Mouse (Mus musculus): ENCODE measurements at regions not wholly inside any gene's neighbourhood (a gene's known extent, or its start where the extent isn't known, plus 50 kb on each side); places are given as distances from the start of the nearest gene placed in this dataset.

- no peaks in the 10 kb centered on the region for H3K27me3 ChIP-seq (ENCODE audit: low read depth, poor library complexity, severe bottlenecking)
- no peak overlapping the region for H3K27ac ChIP-seq (replicated peaks)
- no peaks in the 10 kb centered on the region for H3K9me3 ChIP-seq (replicated peaks)
- 89% methylated on average over 2 of the region's 2 CpGs for WGBS
- no peaks in the 10 kb centered on the region for H3K36me3 ChIP-seq
- H3K4me1 ChIP-seq, result no peaks in the 10 kb centered on the region
- DNase-seq (ENCODE audit: low spot score), result no peak
- H3K4me3 ChIP-seq, result no peak overlapping the region
Measured at GRCm38 (mm10) chr13:16325661-16326060, 314.0 kb downstream of the Inhba start.

GRCm38 (mm10) chr13:16341727-16342126 is 330.1 kb downstream of the Inhba start:
- H3K9me3 ChIP-seq (replicated peaks), result no peaks in the 10 kb centered on the region
- no peaks in the 10 kb centered on the region for H3K27me3 ChIP-seq (ENCODE audit: low read depth, poor library complexity, severe bottlenecking)
- H3K36me3 ChIP-seq, result no peaks in the 10 kb centered on the region
- H3K4me1 ChIP-seq, result no peaks in the 10 kb centered on the region
- 84% methylated on average over 1 of the region's 1 CpGs for WGBS
- no peak overlapping the region for H3K27ac ChIP-seq (replicated peaks)
- DNase-seq (ENCODE audit: low spot score), result no peak
- H3K4me3 ChIP-seq, result no peak overlapping the region

GRCm38 (mm10) chr13:16342171-16342570 is 330.5 kb downstream of the Inhba start:
- Histone ChIP-seq H3K27ac (replicated peaks) (no peak overlapping the region), H3K36me3 (no peaks in the 10 kb centered on the region), H3K4me1 (no peaks in the 10 kb centered on the region), H3K4me3 (no peak overlapping the region), H3K27me3 (ENCODE audit: low read depth, poor library complexity, severe bottlenecking) (no peaks in the 10 kb centered on the region), H3K9me3 (replicated peaks) (no peaks in the 10 kb centered on the region)
- no peak for DNase-seq (ENCODE audit: low spot score)
- 91% methylated on average over 4 of the region's 4 CpGs for WGBS

- no peaks in the 10 kb centered on the region for H3K27me3 ChIP-seq (ENCODE audit: low read depth, poor library complexity, severe bottlenecking)
- H3K27ac ChIP-seq (replicated peaks), result no peak overlapping the region
- no peaks in the 10 kb centered on the region for H3K36me3 ChIP-seq
- no peak overlapping the region for H3K4me3 ChIP-seq
- H3K4me1 ChIP-seq, result no peaks in the 10 kb centered on the region
- no peaks in the 10 kb centered on the region for H3K9me3 ChIP-seq (replicated peaks)
- DNase-seq (ENCODE audit: low spot score), result no peak
- WGBS, result 89% methylated on average over 4 of the region's 4 CpGs
Measured at GRCm38 (mm10) chr13:16343280-16343945, 331.8 kb downstream of the Inhba start.

- Histone ChIP-seq H3K9me3 (replicated peaks) (no peaks in the 10 kb centered on the region), H3K4me1 (no peaks in the 10 kb centered on the region), H3K4me3 (no peak overlapping the region), H3K27me3 (ENCODE audit: low read depth, poor library complexity, severe bottlenecking) (no peaks in the 10 kb centered on the region), H3K27ac (replicated peaks) (no peak overlapping the region), H3K36me3 (no peaks in the 10 kb centered on the region)
- no peak for DNase-seq (ENCODE audit: low spot score)
- 47% methylated on average over 1 of the region's 1 CpGs for WGBS
Measured at GRCm38 (mm10) chr13:16349353-16349752, 337.7 kb downstream of the Inhba start.

DNA sequence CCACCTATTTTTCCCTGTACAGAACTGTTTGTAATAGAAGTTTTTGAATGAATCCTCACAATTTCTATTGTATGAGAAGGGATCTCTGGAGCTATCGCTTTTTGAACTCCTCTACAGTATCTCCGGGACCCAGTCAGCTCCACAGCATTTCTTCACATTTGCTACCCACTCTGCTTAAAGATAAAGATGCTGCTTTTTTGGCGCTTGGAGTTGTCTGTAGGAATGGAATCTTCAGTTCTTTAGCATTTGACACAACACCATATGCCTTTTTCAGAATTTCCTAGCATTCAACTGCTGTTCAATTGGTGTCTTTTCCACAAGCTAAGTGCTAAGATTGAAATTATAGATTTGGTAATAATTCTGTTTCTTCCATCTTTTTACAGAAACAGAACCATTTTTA is 338.4 kb downstream of the Inhba start:
- H3K4me1 ChIP-seq, result no peaks in the 10 kb centered on the region
- H3K36me3 ChIP-seq, result no peaks in the 10 kb centered on the region
- 89% methylated on average over 3 of the region's 3 CpGs for WGBS
- no peak for DNase-seq (ENCODE audit: low spot score)
- H3K4me3 ChIP-seq, result no peak overlapping the region
- H3K27ac ChIP-seq (replicated peaks), result no peak overlapping the region
- H3K27me3 ChIP-seq (ENCODE audit: low read depth, poor library complexity, severe bottlenecking), result no peaks in the 10 kb centered on the region
- no peaks in the 10 kb centered on the region for H3K9me3 ChIP-seq (replicated peaks)

- Histone ChIP-seq H3K27me3 (ENCODE audit: low read depth, poor library complexity, severe bottlenecking) (no peaks in the 10 kb centered on the region), H3K9me3 (replicated peaks) (no peaks in the 10 kb centered on the region), H3K27ac (replicated peaks) (no peak overlapping the region), H3K36me3 (no peaks in the 10 kb centered on the region), H3K4me3 (no peak overlapping the region), H3K4me1 (no peaks in the 10 kb centered on the region)
- DNase-seq (ENCODE audit: low spot score), result no peak
- 88% methylated on average over 1 of the region's 1 CpGs for WGBS
Measured at GRCm38 (mm10) chr13:16355316-16355715, 343.7 kb downstream of the Inhba start.

GRCm38 (mm10) chr13:16379492-16379891 is 367.8 kb downstream of the Inhba start:
- H3K4me3 ChIP-seq, result no peak overlapping the region
- H3K27ac ChIP-seq (replicated peaks), result no peak overlapping the region
- H3K27me3 ChIP-seq (ENCODE audit: low read depth, poor library complexity, severe bottlenecking), result no peaks in the 10 kb centered on the region
- 91% methylated on average over 5 of the region's 5 CpGs for WGBS
- no peaks in the 10 kb centered on the region for H3K36me3 ChIP-seq
- no peaks in the 10 kb centered on the region for H3K4me1 ChIP-seq
- DNase-seq (ENCODE audit: low spot score), result no peak
- no peaks in the 10 kb centered on the region for H3K9me3 ChIP-seq (replicated peaks)

- 89% methylated on average over 2 of the region's 2 CpGs for WGBS
- Histone ChIP-seq H3K27ac (replicated peaks) (no peak overlapping the region), H3K4me1 (no peaks in the 10 kb centered on the region), H3K27me3 (ENCODE audit: low read depth, poor library complexity, severe bottlenecking) (no peaks in the 10 kb centered on the region), H3K4me3 (no peak overlapping the region), H3K36me3 (no peaks in the 10 kb centered on the region), H3K9me3 (replicated peaks) (no peaks in the 10 kb centered on the region)
- DNase-seq (ENCODE audit: low spot score), result no peak
Measured at GRCm38 (mm10) chr13:16379949-16380348, 368.3 kb downstream of the Inhba start.

DNA sequence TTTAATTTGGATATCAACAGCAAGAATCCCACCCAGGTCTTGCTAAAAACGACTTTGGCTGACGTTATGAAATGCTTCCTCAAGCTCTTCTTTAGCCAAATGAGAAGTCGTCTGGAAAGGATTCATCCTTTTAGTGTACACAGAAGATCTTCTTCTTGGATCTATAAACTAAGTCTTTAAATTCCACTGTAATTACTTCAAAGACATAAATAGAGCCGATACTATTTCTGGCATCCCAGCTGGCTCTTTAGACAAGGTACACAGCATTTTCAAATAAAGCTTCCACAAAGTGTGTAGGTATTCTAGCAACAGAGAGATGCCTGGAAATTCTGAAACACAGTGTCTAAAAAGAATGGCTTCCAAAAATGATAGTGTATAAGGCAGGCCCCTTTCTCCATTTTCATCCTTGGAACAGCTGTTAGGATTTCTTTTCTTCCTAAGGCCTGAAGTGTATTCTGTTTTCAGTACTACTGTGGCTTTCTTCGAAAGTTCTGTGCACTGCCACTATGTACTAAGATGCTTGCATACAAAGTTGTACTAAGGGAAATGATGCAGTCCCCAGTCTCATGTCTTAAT is 371.4 kb downstream of the Inhba start:
- 82% methylated on average over 5 of the region's 5 CpGs for WGBS
- no peaks in the 10 kb centered on the region for H3K9me3 ChIP-seq (replicated peaks)
- H3K4me3 ChIP-seq, result no peak overlapping the region
- no peak overlapping the region for H3K27ac ChIP-seq (replicated peaks)
- no peaks in the 10 kb centered on the region for H3K4me1 ChIP-seq
- no peak for DNase-seq (ENCODE audit: low spot score)
- H3K36me3 ChIP-seq, result no peaks in the 10 kb centered on the region
- no peaks in the 10 kb centered on the region for H3K27me3 ChIP-seq (ENCODE audit: low read depth, poor library complexity, severe bottlenecking)

- Histone ChIP-seq H3K27ac (replicated peaks) (no peak overlapping the region), H3K9me3 (replicated peaks) (no peaks in the 10 kb centered on the region), H3K4me3 (no peak overlapping the region), H3K4me1 (no peaks in the 10 kb centered on the region), H3K36me3 (no peaks in the 10 kb centered on the region), H3K27me3 (ENCODE audit: low read depth, poor library complexity, severe bottlenecking) (no peaks in the 10 kb centered on the region)
- DNase-seq (ENCODE audit: low spot score), result no peak
- 73% methylated on average over 2 of the region's 2 CpGs for WGBS
Measured at GRCm38 (mm10) chr13:16416356-16417019, 404.8 kb downstream of the Inhba start.

DNA sequence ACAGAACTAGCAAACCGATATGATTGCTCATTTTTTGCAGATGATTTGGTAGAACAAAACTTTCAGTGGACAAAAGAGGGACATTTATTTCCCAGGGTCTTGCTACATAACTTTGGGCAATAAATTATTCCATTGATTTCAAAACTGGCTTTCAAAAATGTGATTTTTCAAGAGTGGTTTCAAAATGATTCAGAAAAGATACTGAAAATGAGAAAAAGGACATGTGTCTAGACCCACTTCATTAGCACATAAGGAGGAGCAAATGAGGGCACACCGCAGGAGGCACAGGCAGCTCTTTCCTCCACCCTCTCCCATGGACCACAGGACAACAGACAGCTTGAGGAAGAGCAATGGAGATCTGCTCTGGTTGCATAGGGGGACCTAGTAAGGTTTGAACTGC is 412.5 kb downstream of the Inhba start:
- Histone ChIP-seq H3K27ac (replicated peaks) (no peak overlapping the region), H3K4me1 (no peaks in the 10 kb centered on the region), H3K4me3 (no peak overlapping the region), H3K36me3 (no peaks in the 10 kb centered on the region), H3K9me3 (replicated peaks) (no peaks in the 10 kb centered on the region), H3K27me3 (ENCODE audit: low read depth, poor library complexity, severe bottlenecking) (no peaks in the 10 kb centered on the region)
- no peak for DNase-seq (ENCODE audit: low spot score)
- 83% methylated on average over 2 of the region's 2 CpGs for WGBS

DNA sequence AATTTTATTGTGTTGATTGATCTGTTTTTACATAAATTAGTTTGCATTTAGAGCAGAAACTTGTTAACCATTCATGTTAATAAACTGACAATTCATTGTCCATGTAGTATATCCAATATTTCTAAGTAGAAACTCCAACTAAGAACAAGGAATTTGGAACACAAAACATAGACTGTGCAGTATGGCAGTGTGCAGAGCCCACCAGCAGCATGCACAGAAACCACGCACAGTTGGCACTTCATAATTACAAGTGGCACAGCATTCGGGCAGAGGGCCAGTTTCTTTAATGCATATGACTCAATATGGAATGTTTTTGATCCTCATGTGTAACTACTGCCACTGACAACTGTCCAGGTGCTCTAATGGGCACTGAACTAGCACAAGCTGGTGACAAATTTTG is 423.8 kb downstream of the Inhba start:
- Histone ChIP-seq H3K27me3 (ENCODE audit: low read depth, poor library complexity, severe bottlenecking) (no peaks in the 10 kb centered on the region), H3K36me3 (no peaks in the 10 kb centered on the region), H3K4me3 (no peak overlapping the region), H3K27ac (replicated peaks) (no peak overlapping the region), H3K4me1 (no peaks in the 10 kb centered on the region), H3K9me3 (replicated peaks) (no peaks in the 10 kb centered on the region)
- WGBS, result 90% methylated on average over 2 of the region's 2 CpGs
- no peak for DNase-seq (ENCODE audit: low spot score)
